Mouse (Mus musculus) C2C12 (cell line): ENCODE measurements around the gene Clip2. TPM values are rescaled to one million over a fixed set of nuclear protein-coding genes. Genes with fewer than 3 reads are reported as not detected.
"Not testable (repeated sequence)": the region's sequence is repeated elsewhere in the genome, so short reads cannot be mapped to it uniquely, and the experiment has no call there.

ENCODE experiments used
- H3K27me3 ChIP-seq: one replicate; pipeline ENCODE4 v1.6.1; 2011; ENCODE audit not compliant: control insufficient read depth, insufficient read depth, insufficient read length
- H3K36me3 ChIP-seq: one replicate; pipeline ENCODE4 v1.6.1; 2011; ENCODE audit not compliant: control insufficient read depth, insufficient read depth
- H3K4me3 ChIP-seq: one replicate; pipeline ENCODE4 v1.5.1; 2011; ENCODE audit warnings: mild to moderate bottlenecking, control low read depth; ENCODE audit not compliant: poor library complexity, insufficient read depth, severe bottlenecking
- H3K79me2 ChIP-seq: one replicate; pipeline ENCODE4 v1.6.1; 2011; ENCODE audit not compliant: control insufficient read depth, insufficient read depth
- H3K79me3 ChIP-seq: one replicate; pipeline ENCODE4 v1.6.1; 2011; ENCODE audit warnings: low read depth, control low read depth
- H3ac ChIP-seq: one replicate; pipeline ENCODE3; 2011; ENCODE audit warnings: low read depth; ENCODE audit not compliant: control insufficient read depth, insufficient read length
- CEBPB ChIP-seq: IDR thresholded peaks from one replicate; pipeline ENCODE4 v1.6.1; 2011; ENCODE audit warnings: low read depth, mild to moderate bottlenecking, control low read depth, moderate library complexity
- CTCF ChIP-seq: IDR thresholded peaks from one replicate; pipeline ENCODE4 v1.5.1; 2011; ENCODE audit not compliant: control insufficient read depth, insufficient read depth, insufficient read length
- FOSL1 ChIP-seq: IDR thresholded peaks from one replicate; pipeline ENCODE4 v1.8.0; 2011; ENCODE audit warnings: mild to moderate bottlenecking, low read length; ENCODE audit not compliant: poor library complexity, insufficient read depth, severe bottlenecking
- MAX ChIP-seq: IDR thresholded peaks from one replicate; pipeline ENCODE4 v1.6.1; 2011; ENCODE audit warnings: mild to moderate bottlenecking, control low read depth
- MYOD1 ChIP-seq: IDR thresholded peaks from one replicate; pipeline ENCODE4 v1.6.1; 2011; ENCODE audit warnings: low read depth; ENCODE audit not compliant: control insufficient read depth, insufficient read length
- MYOG ChIP-seq: IDR thresholded peaks from one replicate; pipeline ENCODE4 v1.6.1; 2011; ENCODE audit not compliant: control insufficient read depth, insufficient read length; ENCODE audit errors: extremely low read depth
- USF1 ChIP-seq: IDR thresholded peaks from one replicate; pipeline ENCODE4 v1.6.1; 2011; ENCODE audit warnings: low read depth, mild to moderate bottlenecking, control low read depth, moderate library complexity
- polyA plus RNA-seq: library from polyadenylated mRNA; unstranded; fragments of >200 nt; fragmentation: generic; extraction: Trizol; gene quantifications from one replicate; pipeline ENCODE4 v1.2.1, GENCODE M21; 2012; ENCODE audit warnings: missing spikeins

The Clip2 gene
- polyA plus RNA-seq, 1 experiment: 15.7 TPM

GRCm38 (mm10) chr5:134453577-134453976 lies 98.7 kb downstream of the Clip2 start:
- Histone ChIP-seq H3K27me3 (no peaks in the 10 kb centered on the region), H3K79me3 (peaks cover 67% of the 10 kb centered on the region), H3ac (no peak overlapping the region), H3K4me3 (no peak overlapping the region), H3K79me2 (peaks cover 77% of the 10 kb centered on the region), H3K36me3 (no peaks in the 10 kb centered on the region)
- TF ChIP-seq CTCF (no peak), CEBPB (no peak), MYOG (no peak), USF1 (no peak), MYOD1 (no peak), MAX (no peak), FOSL1 (no peak)

- not testable (repeated sequence) for H3K36me3 ChIP-seq, H3K27me3 ChIP-seq, H3ac ChIP-seq, H3K4me3 ChIP-seq
- H3K79me3 ChIP-seq: peaks cover 86% of the 10 kb centered on the region
- peaks cover 97% of the 10 kb centered on the region for H3K79me2 ChIP-seq
Observed at GRCm38 (mm10) chr5:134446755-134447154, 105.5 kb downstream of the Clip2 start.

- peaks cover 97% of the 10 kb centered on the region for H3K79me2 ChIP-seq
- no peak overlapping the region for H3ac ChIP-seq
- peaks cover 86% of the 10 kb centered on the region for H3K79me3 ChIP-seq
- H3K36me3 ChIP-seq: no peaks in the 10 kb centered on the region
- no peaks in the 10 kb centered on the region for H3K27me3 ChIP-seq
- TF ChIP-seq USF1: no peak
- no peak for TF ChIP-seq FOSL1
- no peak for TF ChIP-seq MYOG
- TF ChIP-seq MYOD1: no peak
- TF ChIP-seq MAX: no peak
- TF ChIP-seq CEBPB: no peak
- no peak for TF ChIP-seq CTCF
- H3K4me3 ChIP-seq: no peak overlapping the region
Observed at GRCm38 (mm10) chr5:134445895-134446294, 106.3 kb downstream of the Clip2 start.

GRCm38 (mm10) chr5:134445208-134445831 lies 106.9 kb downstream of the Clip2 start:
- Histone ChIP-seq H3K36me3 (no peaks in the 10 kb centered on the region), H3K4me3 (no peak overlapping the region), H3K79me3 (peaks cover 86% of the 10 kb centered on the region), H3K79me2 (peaks cover 97% of the 10 kb centered on the region), H3ac (no peak overlapping the region), H3K27me3 (no peaks in the 10 kb centered on the region)
- no peak for TF ChIP-seq MAX
- no peak for TF ChIP-seq USF1
- TF ChIP-seq CTCF: no peak
- TF ChIP-seq MYOD1: no peak
- TF ChIP-seq FOSL1: no peak
- no peak for TF ChIP-seq CEBPB
- no peak for TF ChIP-seq MYOG

- Histone ChIP-seq H3K79me2 (peaks cover 97% of the 10 kb centered on the region), H3K4me3 (no peak overlapping the region), H3K36me3 (no peaks in the 10 kb centered on the region), H3K79me3 (peaks cover 84% of the 10 kb centered on the region), H3ac (no peak overlapping the region), H3K27me3 (no peaks in the 10 kb centered on the region)
- TF ChIP-seq MAX: no peak
- no peak for TF ChIP-seq CEBPB
- TF ChIP-seq MYOD1: no peak
Observed at GRCm38 (mm10) chr5:134444473-134444872, 107.8 kb downstream of the Clip2 start.

- no peak overlapping the region for H3K4me3 ChIP-seq
- no peaks in the 10 kb centered on the region for H3K27me3 ChIP-seq
- no peak for TF ChIP-seq MYOD1
- TF ChIP-seq MYOG: no peak
- TF ChIP-seq MAX: no peak
- TF ChIP-seq FOSL1: no peak
- no peak for TF ChIP-seq CTCF
- TF ChIP-seq USF1: no peak
- no peak for TF ChIP-seq CEBPB
- no peaks in the 10 kb centered on the region for H3K36me3 ChIP-seq
- peaks cover 82% of the 10 kb centered on the region for H3K79me3 ChIP-seq
- H3K79me2 ChIP-seq: peaks cover 100% of the 10 kb centered on the region
- H3ac ChIP-seq: no peak overlapping the region
Observed at GRCm38 (mm10) chr5:134442066-134442465, 110.2 kb downstream of the Clip2 start.

GRCm38 (mm10) chr5:134441105-134441504 lies 111.1 kb downstream of the Clip2 start:
- H3ac ChIP-seq: no peak overlapping the region
- peaks cover 100% of the 10 kb centered on the region for H3K79me2 ChIP-seq
- no peak overlapping the region for H3K4me3 ChIP-seq
- H3K36me3 ChIP-seq: no peaks in the 10 kb centered on the region
- H3K27me3 ChIP-seq: no peaks in the 10 kb centered on the region
- TF ChIP-seq MYOG (no peak), FOSL1 (no peak), CTCF (no peak), CEBPB (no peak), MAX (no peak), MYOD1 (no peak), USF1 (no peak)
- H3K79me3 ChIP-seq: peaks cover 83% of the 10 kb centered on the region
